Mouse (Mus musculus): ENCODE results near the gene C2cd6. TPM values are rescaled to one million over a fixed set of nuclear protein-coding genes. Genes with fewer than 3 reads are reported as not detected.

C2cd6 gene
- total RNA-seq (2021): not detected in 2 replicates
- long read RNA-seq: 0 reads

- no peak for DNase-seq
These were observed at the start of gene C2cd6 for GRCm38 (mm10) chr1:59094705-59095104. Gene C2cd6, minus strand, starts transcription at chr1:59094900.

GRCm38 (mm10) chr1:59142809-59143208, 48.1 kb upstream of the C2cd6 start:
- peak; percentile 67 for DNase-seq

- no peak for DNase-seq
These were observed 39.7 kb upstream of the C2cd6 start for GRCm38 (mm10) chr1:59134419-59134818.

- DNase-seq: no peak
These were observed 34.2 kb upstream of the C2cd6 start for GRCm38 (mm10) chr1:59128879-59129278.

GRCm38 (mm10) chr1:59125558-59125957, 30.9 kb upstream of the C2cd6 start:
- no peak for DNase-seq

GRCm38 (mm10) chr1:59119720-59120457, 25.2 kb upstream of the C2cd6 start, which contains the start of gene Tmem237:
Gene Tmem237, minus strand, starts transcription at chr1:59120408.
- DNase-seq: peak; percentile 92

- DNase-seq: no peak
These were observed 15.8 kb upstream of the C2cd6 start for GRCm38 (mm10) chr1:59110524-59110923.

- no peak for DNase-seq
These were observed 7.4 kb upstream of the C2cd6 start for GRCm38 (mm10) chr1:59102071-59102470.

GRCm38 (mm10) chr1:59101020-59101419, 6.3 kb upstream of the C2cd6 start:
- no peak for DNase-seq

GRCm38 (mm10) chr1:59070867-59071266, 23.8 kb downstream of the C2cd6 start:
- DNase-seq: no peak

GRCm38 (mm10) chr1:59067976-59068375, 26.7 kb downstream of the C2cd6 start:
- peak; percentile 49 for DNase-seq

GRCm38 (mm10) chr1:59063697-59064096, 31.0 kb downstream of the C2cd6 start:
- no peak for DNase-seq

GRCm38 (mm10) chr1:59056955-59057354, 37.7 kb downstream of the C2cd6 start:
- DNase-seq: no peak

GRCm38 (mm10) chr1:59051306-59051705, 43.4 kb downstream of the C2cd6 start:
- DNase-seq: no peak

GRCm38 (mm10) chr1:59037723-59038122, 57.0 kb downstream of the C2cd6 start:
- no peak for DNase-seq

GRCm38 (mm10) chr1:59021556-59021955, 73.1 kb downstream of the C2cd6 start:
- DNase-seq: no peak

GRCm38 (mm10) chr1:59009250-59009649, 85.5 kb downstream of the C2cd6 start:
- DNase-seq: peak; percentile 6

Other genes starting within 250 kb of the C2cd6 start
- gene Trak2, start 121.5 kb downstream of the C2cd6 start, total RNA-seq (2021): 49.7 and 50.2 TPM in 2 replicates
- 32.1 and 41.8 TPM in 2 replicates for gene Stradb, start 121.4 kb downstream of the C2cd6 start, total RNA-seq (2021)
- gene Tmem237, start 25.5 kb upstream of the C2cd6 start, total RNA-seq (2021): 16.5 and 18.0 TPM in 2 replicates
- gene Mpp4, start 68.5 kb upstream of the C2cd6 start, total RNA-seq (2021): 0.71 TPM in 1 of 2 replicates, not detected in the other
- gene Als2, start 142.3 kb upstream of the C2cd6 start, total RNA-seq (2021): 10.7 and 12.4 TPM in 2 replicates
- 0.36 TPM in 1 of 2 replicates, not detected in the other for gene Cdk15, start 162.0 kb upstream of the C2cd6 start, total RNA-seq (2021)